26 mouse cellular contexts compared by ENCODE assay signal in genomic region chr17:80498600-80499268, GRCm38 (mm10). TPM values are rescaled to one million over a fixed set of nuclear protein-coding genes. Genes with fewer than 3 reads are reported as not detected.
A peak's percentile ranks its signal among the peaks of the same experiment; 100 is the strongest.
DNase-seq lines count a peak whose midpoint lies in the region; ATAC-seq and TF ChIP-seq lines count a peak whose summit lies in the region.
"Had no signal": no experiment of that assay in that cellular context is flagged by ENCODE, and none has a peak within 500 bp of the region (broad histone marks: within the 10 kb centered on the region; RNA-seq: fewer than 3 reads in every experiment).

No protein-coding gene starts in this region.

- no peak for TF ChIP-seq CTCF in ES-Bruce4 (IDR thresholded peaks at IDR 0.05; ENCODE audit: low read depth, low read length)

- H3K4me3 ChIP-seq in ES-Bruce4 (ENCODE audit: low read depth, low read length) = peak overlapping the region; percentile 77
- H3K4me3 ChIP-seq: embryonic facial prominence, embryonic 13.5 days; forebrain, embryonic 10.5 days; forebrain, embryonic 15.5 days; heart, embryonic 12.5 days; liver, embryonic 12.5 days; neural tube, embryonic 15.5 days had no signal

- H3K36me3 ChIP-seq in ES-Bruce4 (ENCODE audit: control insufficient read depth, insufficient read depth, low read length, poor library complexity, severe bottlenecking) = no peaks in the 10 kb centered on the region
- H3K36me3 ChIP-seq: embryonic facial prominence, embryonic 13.5 days; forebrain, embryonic 10.5 days; forebrain, embryonic 15.5 days; heart, embryonic 12.5 days; liver, embryonic 12.5 days; neural tube, embryonic 15.5 days had no signal

- TF ChIP-seq POLR2A in ES-Bruce4 (IDR thresholded peaks at IDR 0.05; ENCODE audit: insufficient read depth, low read length) = no peak

- H3K9me3 ChIP-seq in ES-Bruce4 (replicated peaks; ENCODE audit: control insufficient read depth, insufficient read depth, low read length, poor library complexity, severe bottlenecking) = no peaks in the 10 kb centered on the region
- H3K9me3 ChIP-seq: embryonic facial prominence, embryonic 13.5 days; forebrain, embryonic 10.5 days; forebrain, embryonic 15.5 days; heart, embryonic 12.5 days; liver, embryonic 12.5 days; neural tube, embryonic 15.5 days had no signal

- intact Hi-C loops in left cerebral cortex, postnatal 4 days (cut with DNase I) = no loop called here

- H3K27me3 ChIP-seq in ES-Bruce4 (ENCODE audit: control insufficient read depth, insufficient read depth, low read length, poor library complexity, severe bottlenecking) = no peaks in the 10 kb centered on the region
- H3K27me3 ChIP-seq: embryonic facial prominence, embryonic 13.5 days; forebrain, embryonic 15.5 days; heart, embryonic 12.5 days; liver, embryonic 12.5 days; neural tube, embryonic 15.5 days had no signal

- H3K27ac ChIP-seq in ES-Bruce4 (ENCODE audit: insufficient read depth, low read length) = peak overlapping the region; percentile 89
- H3K27ac ChIP-seq: embryonic facial prominence, embryonic 13.5 days; forebrain, embryonic 10.5 days; forebrain, embryonic 15.5 days; liver, embryonic 12.5 days; macrophage; neural tube, embryonic 15.5 days; stomach, postnatal 0 days had no signal

- TF ChIP-seq EP300 in ES-Bruce4 (IDR thresholded peaks at IDR 0.05; ENCODE audit: insufficient read depth, low read depth, low read length) = no peak

- peaks cover 2% of the 10 kb centered on the region for H3K4me1 ChIP-seq in ES-Bruce4 (ENCODE audit: control insufficient read depth, insufficient read depth, low read length)
- H3K4me1 ChIP-seq: forebrain, embryonic 15.5 days; neural tube, embryonic 15.5 days had no signal

- ATAC-seq in common myeloid progenitor, adult 5-6 weeks (replicated peaks; ENCODE audit: low read depth, poor library complexity, severe bottlenecking) = peak; percentile 23; the same call in 1 of the 2 replicates
- ATAC-seq: forebrain, embryonic 15.5 days; hindbrain, embryonic 16.5 days; liver, embryonic 12.5 days; liver, postnatal 0 days had no signal

- DNase-seq in spleen, postnatal 36 days (ENCODE audit: low spot score in 2 of 2) = peak; percentile 32 to 51
- no peak for DNase-seq in spleen, postnatal 14 days (ENCODE audit: low spot score in 2 of 2)
- no peak for DNase-seq in kidney, adult 18-20 months
- no peak for DNase-seq in left cerebral cortex, postnatal 4 days
- DNase-seq in kidney, postnatal 36 days = no peak
- DNase-seq: adrenal gland, postnatal 10 days; cerebellum, adult 8-10 months; gastrocnemius, postnatal 25 days; heart, adult 18-20 months; kidney, adult 2 months; kidney, postnatal 4 days; liver, postnatal 0 days; midbrain, embryonic 14.5 days; right cerebral cortex, adult 18-20 months; thymus, postnatal 4 days had no signal

- H3K9ac ChIP-seq in ES-Bruce4 (ENCODE audit: low read depth, poor library complexity, severe bottlenecking) = peak overlapping the region; percentile 31
- H3K9ac ChIP-seq: embryonic facial prominence, embryonic 13.5 days; forebrain, embryonic 15.5 days; heart, embryonic 12.5 days; liver, embryonic 12.5 days; liver, postnatal 0 days; neural tube, embryonic 15.5 days had no signal

RNA-seq across cellular contexts. Expression of gene Sos1, which starts 18.5 kb away (rescaled TPM):
- 40.3 and 43.1 TPM in 2 replicates for polyA plus RNA-seq in ES-Bruce4 (2011; ENCODE audit: insufficient read depth, insufficient read length, low read depth, missing spikeins)
- total RNA-seq in common myeloid progenitor, adult 5-6 weeks (2017) = 14.6 and 22.4 TPM in 2 replicates
- total RNA-seq in left cerebral cortex, postnatal 4 days (2021) = 10 to 100 TPM; 43.5 to 45.9 TPM

Comparison
In these comparisons a context has a peak if more than half of its experiments do, and no peak if none do; other contexts are left out.
1. DNase-seq: peak in spleen, postnatal 36 days (2 of 2); none in spleen, postnatal 14 days (0 of 2), kidney, adult 18-20 months (single experiment), left cerebral cortex, postnatal 4 days (single experiment) and kidney, postnatal 36 days (0 of 2).